In genomic region chr10:5806996-5807395, GRCm38 (mm10) we compare ENCODE assay signal across 10 mouse cellular contexts. TPM values are rescaled to one million over a fixed set of nuclear protein-coding genes. Genes with fewer than 3 reads are reported as not detected.
DNase-seq lines count a peak whose midpoint lies in the region; ATAC-seq and TF ChIP-seq lines count a peak whose summit lies in the region.
"Had no signal": no experiment of that assay in that cellular context is flagged by ENCODE, and none has a peak within 500 bp of the region (broad histone marks: within the 10 kb centered on the region; RNA-seq: fewer than 3 reads in every experiment).

No protein-coding gene starts in this region.

- H3K4me1 ChIP-seq in erythroblast, embryonic 14.5 days (ENCODE audit: control insufficient read depth), result peaks cover 38% of the 10 kb centered on the region
- H3K4me1 ChIP-seq in lung, embryonic 14.5 days (ENCODE audit: insufficient read depth), result 0 out of 2 replicates have a peak, but pooled peaks cover 2% of the 10 kb centered on the region
- peaks cover 6% of the 10 kb centered on the region for H3K4me1 ChIP-seq in intestine, embryonic 15.5 days (replicated peaks)
- peaks cover 31% of the 10 kb centered on the region for H3K4me1 ChIP-seq in forebrain, embryonic 12.5 days

- H3K4me2 ChIP-seq in lung, embryonic 14.5 days, result no peak overlapping the region; the same call in 1 of the 2 replicates
- no peak overlapping the region for H3K4me2 ChIP-seq in intestine, embryonic 15.5 days (replicated peaks)
- no peak overlapping the region for H3K4me2 ChIP-seq in myocyte (ENCODE audit: low read depth)
- H3K4me2 ChIP-seq in forebrain, embryonic 12.5 days, result no peak overlapping the region

- H3K9me3 ChIP-seq in erythroblast, embryonic 14.5 days (ENCODE audit: control insufficient read depth, low read length), result peaks cover 2% of the 10 kb centered on the region; the same call in 1 of the 2 replicates
- H3K9me3 ChIP-seq in lung, embryonic 14.5 days (ENCODE audit: low read depth, low read length), result no peaks in the 10 kb centered on the region
- no peaks in the 10 kb centered on the region for H3K9me3 ChIP-seq in intestine, embryonic 15.5 days
- H3K9me3 ChIP-seq in forebrain, embryonic 12.5 days, result no peaks in the 10 kb centered on the region

- no peak for TF ChIP-seq CTCF in lung, embryonic 14.5 days (IDR thresholded peaks at IDR 0.05; ENCODE audit: low read depth)

- peak overlapping the region; percentile 89; the same call in 1 of the 2 replicates for H3K27ac ChIP-seq in lung, embryonic 14.5 days (ENCODE audit: low read depth)
- H3K27ac ChIP-seq in intestine, embryonic 15.5 days, result peak overlapping the region; percentile 61
- no peak overlapping the region for H3K27ac ChIP-seq in forebrain, embryonic 12.5 days

- H3K9ac ChIP-seq in lung, embryonic 14.5 days, result no peak overlapping the region
- no peak overlapping the region for H3K9ac ChIP-seq in intestine, embryonic 15.5 days
- H3K9ac ChIP-seq in forebrain, embryonic 12.5 days, result no peak overlapping the region

- WGBS in lung, embryonic 14.5 days, result 58% methylated on average over 4 of the region's 4 CpGs
- WGBS in intestine, embryonic 15.5 days, result 72% methylated on average over 3 of the region's 4 CpGs
- WGBS in forebrain, embryonic 12.5 days, result 92% methylated on average over 4 of the region's 4 CpGs

- H3K4me3 ChIP-seq in erythroblast, embryonic 14.5 days (replicated peaks), result peak overlapping the region; percentile 99
- no peak overlapping the region for H3K4me3 ChIP-seq in lung, embryonic 14.5 days (ENCODE audit: low read depth, low read length)
- no peak overlapping the region for H3K4me3 ChIP-seq in intestine, embryonic 15.5 days (replicated peaks)
- H3K4me3 ChIP-seq in myocyte, result peak overlapping the region; percentile 69
- no peak overlapping the region for H3K4me3 ChIP-seq in forebrain, embryonic 12.5 days (replicated peaks)

- H3K36me3 ChIP-seq in erythroblast, embryonic 14.5 days (ENCODE audit: control insufficient read depth), result peaks cover 36% of the 10 kb centered on the region
- peaks cover 16% of the 10 kb centered on the region for H3K36me3 ChIP-seq in lung, embryonic 14.5 days (ENCODE audit: insufficient read depth)
- peaks cover 5% of the 10 kb centered on the region for H3K36me3 ChIP-seq in intestine, embryonic 15.5 days
- H3K36me3 ChIP-seq in myocyte (ENCODE audit: control insufficient read depth, insufficient read depth), result peaks cover 4% of the 10 kb centered on the region
- H3K36me3 ChIP-seq in forebrain, embryonic 12.5 days (replicated peaks), result peaks cover 13% of the 10 kb centered on the region

- H3K27me3 ChIP-seq in erythroblast, embryonic 14.5 days (ENCODE audit: control insufficient read depth), result no peaks in the 10 kb centered on the region
- H3K27me3 ChIP-seq in lung, embryonic 14.5 days (ENCODE audit: insufficient read depth, low read length), result no peaks in the 10 kb centered on the region
- H3K27me3 ChIP-seq in intestine, embryonic 15.5 days (replicated peaks), result no peaks in the 10 kb centered on the region
- no peaks in the 10 kb centered on the region for H3K27me3 ChIP-seq in myocyte (ENCODE audit: control insufficient read depth, insufficient read depth, insufficient read length)
- no peaks in the 10 kb centered on the region for H3K27me3 ChIP-seq in forebrain, embryonic 12.5 days

- no peak for DNase-seq in lung, embryonic 14.5 days
- no peak for DNase-seq in lung, postnatal 36 days
- no peak for DNase-seq in ovary, postnatal 14 days (ENCODE audit: low spot score)
- DNase-seq: cerebellum, adult 11-12 months; thymus, adult 2 months had no signal

- H3K79me2 ChIP-seq in myocyte (ENCODE audit: control insufficient read depth, insufficient read depth), result peaks cover 29% of the 10 kb centered on the region

- H3ac ChIP-seq in myocyte (ENCODE audit: control insufficient read depth, insufficient read length), result no peak overlapping the region

- no peak for ATAC-seq in erythroblast, adult 5-6 weeks (replicated peaks; ENCODE audit: low FRiP score, poor library complexity, severe bottlenecking)
- no peak for ATAC-seq in lung, embryonic 14.5 days (ENCODE audit: insufficient read depth)
- no peak for ATAC-seq in intestine, embryonic 15.5 days
- ATAC-seq in forebrain, embryonic 12.5 days (ENCODE audit: low FRiP score), result no peak

- no peak for TF ChIP-seq POLR2A in myocyte (IDR thresholded peaks at IDR 0.05; ENCODE audit: insufficient read length, low read depth)

TF ChIP-seq in myocyte, 11 proteins besides CTCF, POLR2A, EP300 and RAD21:
- TF ChIP-seq REST (IDR thresholded peaks at IDR 0.05; ENCODE audit: insufficient read depth, insufficient read length) (no peak), CEBPB (IDR thresholded peaks at IDR 0.05; ENCODE audit: insufficient read depth, poor library complexity, severe bottlenecking) (no peak), MYOG (IDR thresholded peaks at IDR 0.05; ENCODE audit: control insufficient read depth in 1 of 3, insufficient read depth in 1 of 3, insufficient read length in 2 of 3, low read depth in 2 of 3) (no peak), TCF12 (IDR thresholded peaks at IDR 0.05; ENCODE audit: insufficient read depth, poor library complexity, severe bottlenecking) (no peak), MYOD1 (IDR thresholded peaks at IDR 0.05; ENCODE audit: control insufficient read depth in 1 of 3, insufficient read length in 2 of 3, low read depth in 2 of 3) (no peak), SRF (IDR thresholded peaks at IDR 0.05; ENCODE audit: control insufficient read depth, insufficient read length, low read depth) (no peak), POLR2AphosphoS2 (IDR thresholded peaks at IDR 0.05; ENCODE audit: insufficient read length, low read depth) (no peak), TCF3 (IDR thresholded peaks at IDR 0.05; ENCODE audit: insufficient read length, low read depth) (no peak), E2F4 (IDR thresholded peaks at IDR 0.05; ENCODE audit: insufficient read depth) (no peak), MAX (IDR thresholded peaks at IDR 0.05; ENCODE audit: low read depth) (no peak), USF1 (IDR thresholded peaks at IDR 0.05; ENCODE audit: low read depth) (no peak)

RNA-seq across cellular contexts. Expression of gene Fbxo5, which starts 1.6 kb away (rescaled TPM):
- 2.7 and 3.4 TPM in 2 replicates for polyA plus RNA-seq in erythroblast, embryonic 14.5 days (2012)
- 36.2 and 37.9 TPM in 2 replicates for total RNA-seq in erythroblast, adult 5-6 weeks (2015; ENCODE audit: low replicate concordance)
- 23.9 and 53.4 TPM in 2 replicates for total RNA-seq in erythroblast, adult 5-6 weeks (2017; ENCODE audit: low replicate concordance)
- polyA plus RNA-seq in lung, embryonic 14.5 days (2014; fragmentation: Nextera tagmentation; extraction: Ambion mirVana), result 90.7 and 91.0 TPM in 2 replicates
- polyA plus RNA-seq in intestine, embryonic 15.5 days (2015; fragmentation: Nextera tagmentation; extraction: Ambion mirVana), result 53.9 and 58.7 TPM in 2 replicates
- polyA plus RNA-seq in myocyte (2012; fragmentation: generic; extraction: Trizol), result 6.3 TPM
- polyA plus RNA-seq in forebrain, embryonic 12.5 days (2016; fragmentation: Nextera tagmentation; extraction: Ambion mirVana), result 82.4 and 93.9 TPM in 2 replicates

RNA-seq across cellular contexts. Expression of gene Mtrf1l, which starts 16.7 kb away (rescaled TPM):
- 0.15 and 0.25 TPM in 2 replicates for polyA plus RNA-seq in erythroblast, embryonic 14.5 days (2012)
- total RNA-seq in erythroblast, adult 5-6 weeks (2015; ENCODE audit: low replicate concordance), result 1.7 and 20.2 TPM in 2 replicates
- 8.6 and 19.3 TPM in 2 replicates for total RNA-seq in erythroblast, adult 5-6 weeks (2017; ENCODE audit: low replicate concordance)
- 17.8 and 19.0 TPM in 2 replicates for polyA plus RNA-seq in lung, embryonic 14.5 days (2014; fragmentation: Nextera tagmentation; extraction: Ambion mirVana)
- 14.7 and 18.1 TPM in 2 replicates for polyA plus RNA-seq in intestine, embryonic 15.5 days (2015; fragmentation: Nextera tagmentation; extraction: Ambion mirVana)
- polyA plus RNA-seq in myocyte (2012; fragmentation: generic; extraction: Trizol), result 2.7 TPM
- polyA plus RNA-seq in forebrain, embryonic 12.5 days (2016; fragmentation: Nextera tagmentation; extraction: Ambion mirVana), result 11.5 and 13.0 TPM in 2 replicates

Comparison
In these comparisons a context has a peak if more than half of its experiments do, and no peak if none do; other contexts are left out.
1. H3K4me3 ChIP-seq: peak in erythroblast, embryonic 14.5 days (single experiment) and myocyte (single experiment); none in lung, embryonic 14.5 days (single experiment), intestine, embryonic 15.5 days (single experiment) and forebrain, embryonic 12.5 days (single experiment).